Mouse (Mus musculus): Measurements from ENCODE around the gene Pde4d. TPM values are rescaled to one million over a fixed set of nuclear protein-coding genes. Genes with fewer than 3 reads are reported as not detected.

Gene Pde4d
- polyA plus RNA-seq, 1 experiment from 2014 or later: 12.4 TPM

DNA sequence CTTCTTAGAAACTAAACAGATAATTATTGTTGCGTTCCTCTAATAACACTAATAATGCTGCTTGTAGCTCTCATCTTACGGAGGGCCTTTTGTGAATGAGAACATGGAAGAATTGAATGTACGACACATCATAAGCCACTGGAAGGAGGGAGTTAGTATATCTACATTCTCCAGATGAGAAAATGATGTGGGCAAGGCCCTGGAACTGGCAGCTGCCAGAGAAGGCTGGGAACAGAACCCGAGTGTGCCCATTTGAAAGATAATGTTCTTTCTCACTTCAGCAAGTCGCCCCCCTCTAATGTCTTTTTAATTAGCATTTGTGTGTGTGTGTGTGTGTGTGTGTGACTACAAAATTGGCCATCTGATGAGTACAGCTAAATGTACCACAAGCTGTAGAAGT is 1240.8 kb downstream of the Pde4d start:
- ATAC-seq (ENCODE audit: low FRiP score, low read depth): no peak
- no peaks in the 10 kb centered on the region for H3K9me3 ChIP-seq
- H3K27me3 ChIP-seq (replicated peaks): no peaks in the 10 kb centered on the region
- no peak overlapping the region for H3K4me2 ChIP-seq (replicated peaks)
- no peak overlapping the region for H3K27ac ChIP-seq
- H3K4me1 ChIP-seq: peaks cover 6% of the 10 kb centered on the region; the same call in 1 of the 2 replicates
- H3K9ac ChIP-seq: no peak overlapping the region
- H3K36me3 ChIP-seq: no peaks in the 10 kb centered on the region
- H3K4me3 ChIP-seq: no peak overlapping the region
- 80% methylated on average over 5 of the region's 5 CpGs for WGBS

- no peak overlapping the region for H3K4me3 ChIP-seq
- H3K36me3 ChIP-seq: no peaks in the 10 kb centered on the region
- H3K27ac ChIP-seq: no peak overlapping the region
- no peaks in the 10 kb centered on the region for H3K9me3 ChIP-seq
- no peak overlapping the region for H3K4me2 ChIP-seq (replicated peaks)
- H3K4me1 ChIP-seq: no peaks in the 10 kb centered on the region
- WGBS: 69% methylated on average over 3 of the region's 3 CpGs
- no peak for ATAC-seq (ENCODE audit: low FRiP score, low read depth)
- no peaks in the 10 kb centered on the region for H3K27me3 ChIP-seq (replicated peaks)
- H3K9ac ChIP-seq: no peak overlapping the region
These were observed 1243.1 kb downstream of the Pde4d start for GRCm38 (mm10) chr13:109692851-109693250.

DNA sequence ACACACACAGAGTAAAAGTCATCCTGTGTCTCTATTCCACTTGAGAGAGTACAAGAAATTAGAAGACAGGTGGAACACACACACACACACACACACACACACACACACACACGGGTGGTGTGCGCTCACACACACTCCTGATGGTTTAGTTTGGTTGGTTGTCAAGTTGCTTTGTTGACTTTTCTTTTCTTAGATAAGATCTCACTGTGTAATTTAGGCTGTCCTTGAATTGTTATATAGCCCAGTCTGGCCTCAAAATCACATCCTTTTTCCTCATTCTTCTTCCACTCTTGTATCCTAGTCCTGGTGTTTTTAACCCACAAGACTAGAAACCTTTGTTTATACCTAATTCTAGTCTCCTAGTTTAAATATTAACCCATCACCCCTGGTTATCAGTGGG is 1244.0 kb downstream of the Pde4d start:
- H3K4me3 ChIP-seq: no peak overlapping the region
- no peaks in the 10 kb centered on the region for H3K27me3 ChIP-seq (replicated peaks)
- WGBS: 77% methylated on average over 2 of the region's 2 CpGs
- H3K4me2 ChIP-seq (replicated peaks): no peak overlapping the region
- no peaks in the 10 kb centered on the region for H3K9me3 ChIP-seq
- no peak overlapping the region for H3K27ac ChIP-seq
- no peak overlapping the region for H3K9ac ChIP-seq
- no peaks in the 10 kb centered on the region for H3K4me1 ChIP-seq
- ATAC-seq (ENCODE audit: low FRiP score, low read depth): no peak
- no peaks in the 10 kb centered on the region for H3K36me3 ChIP-seq

DNA sequence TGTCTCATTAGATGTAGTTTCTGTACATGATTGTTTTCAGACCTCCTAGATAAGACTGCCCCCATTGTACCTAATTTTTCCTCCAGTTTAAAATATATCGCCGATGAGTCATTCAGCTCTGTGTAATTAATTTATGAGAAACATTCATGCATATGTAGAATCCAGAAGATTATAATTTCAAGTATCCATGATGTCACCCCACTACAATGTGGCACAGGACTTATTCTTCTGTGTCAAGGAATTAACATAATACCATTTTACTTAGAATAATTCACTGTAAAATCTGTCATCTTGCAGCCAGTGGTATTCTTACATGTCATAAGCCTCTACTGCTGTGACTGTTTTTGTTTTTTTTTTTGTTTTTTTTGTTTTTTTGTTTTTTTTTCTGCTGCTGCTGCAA is 1244.5 kb downstream of the Pde4d start:
- H3K9ac ChIP-seq: no peak overlapping the region
- H3K4me1 ChIP-seq: no peaks in the 10 kb centered on the region
- H3K27me3 ChIP-seq (replicated peaks): no peaks in the 10 kb centered on the region
- WGBS: 95% methylated on average over 2 of the region's 2 CpGs
- no peaks in the 10 kb centered on the region for H3K36me3 ChIP-seq
- no peak overlapping the region for H3K4me2 ChIP-seq (replicated peaks)
- no peaks in the 10 kb centered on the region for H3K9me3 ChIP-seq
- H3K4me3 ChIP-seq: no peak overlapping the region
- no peak for ATAC-seq (ENCODE audit: low FRiP score, low read depth)
- no peak overlapping the region for H3K27ac ChIP-seq

GRCm38 (mm10) chr13:109695098-109695497 is 1245.3 kb downstream of the Pde4d start:
- no peak overlapping the region for H3K4me3 ChIP-seq
- H3K4me1 ChIP-seq: no peaks in the 10 kb centered on the region
- H3K9me3 ChIP-seq: no peaks in the 10 kb centered on the region
- H3K36me3 ChIP-seq: no peaks in the 10 kb centered on the region
- no peak for ATAC-seq (ENCODE audit: low FRiP score, low read depth)
- no peak overlapping the region for H3K27ac ChIP-seq
- no peaks in the 10 kb centered on the region for H3K27me3 ChIP-seq (replicated peaks)
- H3K4me2 ChIP-seq (replicated peaks): no peak overlapping the region
- H3K9ac ChIP-seq: no peak overlapping the region
- WGBS: 68% methylated on average over 6 of the region's 6 CpGs

DNA sequence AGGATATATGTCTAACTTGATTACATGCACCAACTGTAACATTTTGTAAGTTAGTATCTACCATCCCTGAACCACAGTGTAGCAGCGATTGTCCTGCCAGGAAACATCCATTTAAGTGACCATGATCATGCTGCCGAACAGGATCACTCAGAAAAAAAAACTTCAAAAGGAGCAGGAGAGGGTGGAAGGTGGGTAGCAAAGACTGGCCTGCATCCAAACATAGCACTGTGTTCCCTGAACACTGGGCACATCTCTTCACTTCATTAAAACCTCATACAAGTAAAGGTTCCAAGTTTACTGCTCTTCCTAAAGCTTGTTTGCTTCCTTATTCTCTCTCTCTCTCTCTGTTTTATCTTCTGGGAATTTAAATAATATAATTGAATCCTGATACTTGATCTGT is 1256.4 kb downstream of the Pde4d start:
- 76% methylated on average over 2 of the region's 2 CpGs for WGBS
- no peak for ATAC-seq (ENCODE audit: low FRiP score, low read depth)
- no peaks in the 10 kb centered on the region for H3K9me3 ChIP-seq
- H3K4me1 ChIP-seq: no peaks in the 10 kb centered on the region
- no peaks in the 10 kb centered on the region for H3K36me3 ChIP-seq
- no peak overlapping the region for H3K27ac ChIP-seq
- H3K27me3 ChIP-seq (replicated peaks): no peaks in the 10 kb centered on the region
- H3K4me2 ChIP-seq (replicated peaks): no peak overlapping the region
- H3K4me3 ChIP-seq: no peak overlapping the region
- H3K9ac ChIP-seq: no peak overlapping the region

GRCm38 (mm10) chr13:109706579-109706978 is 1256.8 kb downstream of the Pde4d start:
- no peak for ATAC-seq (ENCODE audit: low FRiP score, low read depth)
- 68% methylated on average over 5 of the region's 5 CpGs for WGBS

GRCm38 (mm10) chr13:109707154-109707553 is 1257.4 kb downstream of the Pde4d start:
- Histone ChIP-seq H3K9me3 (no peaks in the 10 kb centered on the region), H3K27me3 (replicated peaks) (no peaks in the 10 kb centered on the region), H3K4me2 (replicated peaks) (no peak overlapping the region), H3K27ac (no peak overlapping the region), H3K9ac (no peak overlapping the region), H3K36me3 (no peaks in the 10 kb centered on the region), H3K4me1 (no peaks in the 10 kb centered on the region), H3K4me3 (no peak overlapping the region)
- no peak for ATAC-seq (ENCODE audit: low FRiP score, low read depth)
- WGBS: 75% methylated on average over 4 of the region's 4 CpGs

More at GRCm38 (mm10) chr13:109706579-109706978, 1256.8 kb downstream of the Pde4d start:
- no peaks in the 10 kb centered on the region for H3K36me3 ChIP-seq
- H3K4me1 ChIP-seq: no peaks in the 10 kb centered on the region
- H3K4me2 ChIP-seq (replicated peaks): no peak overlapping the region
- H3K9ac ChIP-seq: no peak overlapping the region
- no peaks in the 10 kb centered on the region for H3K27me3 ChIP-seq (replicated peaks)
- no peaks in the 10 kb centered on the region for H3K9me3 ChIP-seq
- no peak overlapping the region for H3K4me3 ChIP-seq
- no peak overlapping the region for H3K27ac ChIP-seq

DNA sequence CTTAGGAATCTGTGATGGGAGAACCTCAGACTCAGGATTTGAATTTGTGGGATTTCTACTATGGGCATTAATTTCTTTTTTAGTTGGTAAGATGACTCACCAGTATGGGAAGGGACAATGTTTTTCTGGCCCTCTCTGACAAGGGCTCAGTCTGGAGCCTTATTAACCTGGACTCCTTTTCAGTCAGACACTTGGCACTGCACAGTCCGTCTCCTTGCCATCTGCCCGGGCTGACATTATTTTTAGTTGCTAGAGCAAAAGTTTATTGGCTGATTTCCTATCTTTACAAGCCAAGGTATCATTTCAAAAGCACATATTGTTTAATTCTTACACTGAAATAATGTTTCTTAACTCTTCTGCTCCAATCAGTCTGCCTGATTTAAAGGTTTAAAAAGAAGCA is 1258.6 kb downstream of the Pde4d start:
- no peak for ATAC-seq (ENCODE audit: low FRiP score, low read depth)
- WGBS: 84% methylated on average over 2 of the region's 2 CpGs
- no peaks in the 10 kb centered on the region for H3K36me3 ChIP-seq
- no peaks in the 10 kb centered on the region for H3K27me3 ChIP-seq (replicated peaks)
- H3K4me2 ChIP-seq (replicated peaks): no peak overlapping the region
- no peaks in the 10 kb centered on the region for H3K4me1 ChIP-seq
- no peak overlapping the region for H3K27ac ChIP-seq
- H3K9ac ChIP-seq: no peak overlapping the region
- no peaks in the 10 kb centered on the region for H3K9me3 ChIP-seq
- no peak overlapping the region for H3K4me3 ChIP-seq

DNA sequence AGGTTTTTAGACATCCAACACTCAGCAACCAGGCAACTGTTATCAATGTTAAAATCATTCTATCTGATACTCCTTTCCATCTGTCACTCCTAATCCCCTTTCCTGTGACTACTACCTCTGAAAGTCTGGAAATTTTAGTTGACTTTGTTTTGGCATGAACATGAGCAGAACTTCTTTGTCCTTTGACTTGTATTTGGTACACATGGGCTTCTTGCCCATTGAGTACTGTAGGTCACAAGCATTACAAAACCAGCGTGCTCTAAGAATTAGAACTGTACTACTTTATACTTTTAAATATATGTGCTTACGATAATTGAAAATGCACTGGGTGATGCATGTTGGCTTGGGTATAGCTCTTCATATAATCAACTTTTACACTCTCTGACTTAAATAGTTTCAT is 1264.8 kb downstream of the Pde4d start:
- no peak for ATAC-seq (ENCODE audit: low FRiP score, low read depth)
- H3K27me3 ChIP-seq (replicated peaks): no peaks in the 10 kb centered on the region
- WGBS: 98% methylated on average over 2 of the region's 2 CpGs

GRCm38 (mm10) chr13:109715321-109715720 is 1265.6 kb downstream of the Pde4d start:
- Histone ChIP-seq H3K36me3 (no peaks in the 10 kb centered on the region), H3K4me2 (replicated peaks) (no peak overlapping the region), H3K4me1 (no peaks in the 10 kb centered on the region), H3K9ac (no peak overlapping the region), H3K9me3 (no peaks in the 10 kb centered on the region), H3K27ac (no peak overlapping the region), H3K27me3 (replicated peaks) (no peaks in the 10 kb centered on the region), H3K4me3 (no peak overlapping the region)
- WGBS: 70% methylated on average over 1 of the region's 1 CpGs
- ATAC-seq (ENCODE audit: low FRiP score, low read depth): no peak

More for the DNA sequence above, 1264.8 kb downstream of the Pde4d start:
- no peak overlapping the region for H3K4me2 ChIP-seq (replicated peaks)
- no peak overlapping the region for H3K4me3 ChIP-seq
- no peak overlapping the region for H3K9ac ChIP-seq
- no peaks in the 10 kb centered on the region for H3K36me3 ChIP-seq
- H3K27ac ChIP-seq: no peak overlapping the region
- no peaks in the 10 kb centered on the region for H3K4me1 ChIP-seq
- no peaks in the 10 kb centered on the region for H3K9me3 ChIP-seq

GRCm38 (mm10) chr13:109720127-109720713 is 1270.5 kb downstream of the Pde4d start:
- ATAC-seq (ENCODE audit: low FRiP score, low read depth): no peak
- 92% methylated on average over 2 of the region's 2 CpGs for WGBS
- no peaks in the 10 kb centered on the region for H3K36me3 ChIP-seq
- no peak overlapping the region for H3K27ac ChIP-seq
- no peaks in the 10 kb centered on the region for H3K4me1 ChIP-seq
- no peak overlapping the region for H3K4me3 ChIP-seq
- no peak overlapping the region for H3K9ac ChIP-seq
- no peaks in the 10 kb centered on the region for H3K27me3 ChIP-seq (replicated peaks)
- H3K9me3 ChIP-seq: no peaks in the 10 kb centered on the region
- no peak overlapping the region for H3K4me2 ChIP-seq (replicated peaks)
